Mouse (Mus musculus): ENCODE data around the gene Saa1. TPM values are rescaled to one million over a fixed set of nuclear protein-coding genes. Genes with fewer than 3 reads are reported as not detected.

Gene Saa1
- 0.16 TPM in 1 of 2 replicates, not detected in the other for polyA plus RNA-seq (2012; rRNA removed)

GRCm38 (mm10) chr7:46742880-46743279 is at the start of gene Saa1:
Gene Saa1, minus strand, starts transcription at chr7:46742980.

GRCm38 (mm10) chr7:46751490-46751889 is 8.7 kb upstream of the Saa1 start, which contains the start of gene Saa2:
Gene Saa2, plus strand, starts transcription at chr7:46751790.

GRCm38 (mm10) chr7:46732458-46732857 is 10.3 kb downstream of the Saa1 start, which contains the start of gene Saa4:
Gene Saa4, minus strand, starts transcription at chr7:46732603.

GRCm38 (mm10) chr7:46715600-46715999 is 27.2 kb downstream of the Saa1 start, which contains the start of gene Saa3:
Gene Saa3, minus strand, starts transcription at chr7:46715700.

GRCm38 (mm10) chr7:46710390-46710844 is 32.4 kb downstream of the Saa1 start, which contains the start of gene Saal1:
Gene Saal1, minus strand, starts transcription at chr7:46710680.

Other genes with a start within 250 kb of the Saa1 start
- gene Sergef, start 103.2 kb downstream of the Saa1 start, polyA plus RNA-seq (2012; rRNA removed) = 48.6 and 51.4 TPM in 2 replicates
- gene Tph1, start 70.4 kb downstream of the Saa1 start, polyA plus RNA-seq (2012; rRNA removed) = 0.13 and 1.1 TPM in 2 replicates
- 13.8 and 13.9 TPM in 2 replicates for gene Saal1, start 32.3 kb downstream of the Saa1 start, polyA plus RNA-seq (2012; rRNA removed)
- 10.5 TPM in 1 of 2 replicates, not detected in the other for gene Saa3, start 27.3 kb downstream of the Saa1 start, polyA plus RNA-seq (2012; rRNA removed)
- gene Saa4, start 10.4 kb downstream of the Saa1 start, polyA plus RNA-seq (2012; rRNA removed) = not detected in 2 replicates
- gene Saa2, start 8.8 kb upstream of the Saa1 start, polyA plus RNA-seq (2012; rRNA removed) = not detected in 2 replicates
- gene Hps5, start 53.1 kb upstream of the Saa1 start, polyA plus RNA-seq (2012; rRNA removed) = 19.6 and 21.4 TPM in 2 replicates
- 31.3 and 33.4 TPM in 2 replicates for gene Gtf2h1, start 53.1 kb upstream of the Saa1 start, polyA plus RNA-seq (2012; rRNA removed)
- 444 and 483 TPM in 2 replicates for gene Ldha, start 98.5 kb upstream of the Saa1 start, polyA plus RNA-seq (2012; rRNA removed)
- gene Ldhc, start 118.2 kb upstream of the Saa1 start, polyA plus RNA-seq (2012; rRNA removed) = 0.08 and 0.15 TPM in 2 replicates
- gene Tsg101, start 177.0 kb upstream of the Saa1 start, polyA plus RNA-seq (2012; rRNA removed) = 97.7 and 109 TPM in 2 replicates
- gene Uevld, start 215.5 kb upstream of the Saa1 start, polyA plus RNA-seq (2012; rRNA removed) = 8.0 TPM in 2 replicates
- not detected in 2 replicates for gene Gm9999, start 240.6 kb upstream of the Saa1 start, polyA plus RNA-seq (2012; rRNA removed)